Mouse (Mus musculus) heart, adult 9 months (tissue): ENCODE results near the gene Mep1a.
"Not testable (repeated sequence)": the region's sequence is repeated elsewhere in the genome, so short reads cannot be mapped to it uniquely, and the experiment has no call there.

ENCODE experiments used
- DNase-seq, 2 experiments: peaks; one replicate each; pipeline ENCODE4 v3.0.0; 2022; ENCODE audit warnings: low spot score in 2 of 2

Mep1a gene

GRCm38 (mm10) chr17:43502592-43502991, at the start of gene Mep1a:
TSS of gene Mep1a (minus strand) at chr17:43502812.
- no peak for DNase-seq

GRCm38 (mm10) chr17:43551122-43551630, 48.6 kb upstream of the Mep1a start:
- DNase-seq = no peak

DNA sequence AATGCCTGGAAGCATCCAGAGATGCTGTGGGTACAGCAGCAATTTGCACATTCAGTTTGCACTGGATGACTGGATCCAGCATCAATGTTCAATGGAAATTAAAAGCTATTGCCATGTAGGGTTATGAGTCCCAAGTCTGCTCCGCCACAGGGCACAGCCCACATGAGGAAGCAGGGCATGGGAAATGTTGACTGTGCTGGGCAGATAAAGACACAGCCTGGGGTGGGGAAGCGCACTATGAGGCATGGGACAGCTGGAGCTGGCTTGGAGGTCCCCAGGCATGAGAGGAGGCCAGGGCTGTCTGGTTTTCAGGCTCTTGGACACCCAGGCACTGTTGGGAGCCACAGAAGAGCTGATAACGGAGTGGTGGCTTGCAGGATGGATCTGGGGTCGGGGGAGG, 41.4 kb upstream of the Mep1a start:
- DNase-seq = no peak

DNA sequence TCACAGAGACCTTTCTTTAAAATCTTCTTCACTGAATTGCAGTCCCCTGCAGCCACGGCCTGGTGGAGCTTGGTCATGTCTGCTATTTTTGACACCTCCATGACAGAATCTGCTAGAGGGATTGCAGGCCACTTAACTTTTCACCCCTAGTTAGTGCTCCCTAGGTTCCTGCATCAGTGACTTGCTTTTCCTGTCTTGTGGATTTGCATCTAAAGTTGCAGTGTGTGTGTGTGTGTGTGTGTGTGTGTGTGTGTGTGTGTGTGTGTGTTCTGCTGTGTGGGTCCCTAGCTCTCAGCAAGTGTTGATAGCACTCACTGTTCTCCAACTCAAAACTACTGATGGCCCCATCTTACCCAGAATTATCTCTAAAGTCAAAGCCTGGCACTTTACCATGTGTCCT, 40.9 kb upstream of the Mep1a start, which contains the start of gene Ankrd66:
TSS of gene Ankrd66 (minus strand) at position 101 of the 400 bp plus-strand sequence.
- no peak for DNase-seq

- DNase-seq = no peak
Measured at GRCm38 (mm10) chr17:43538767-43539166, 36.2 kb upstream of the Mep1a start.

DNA sequence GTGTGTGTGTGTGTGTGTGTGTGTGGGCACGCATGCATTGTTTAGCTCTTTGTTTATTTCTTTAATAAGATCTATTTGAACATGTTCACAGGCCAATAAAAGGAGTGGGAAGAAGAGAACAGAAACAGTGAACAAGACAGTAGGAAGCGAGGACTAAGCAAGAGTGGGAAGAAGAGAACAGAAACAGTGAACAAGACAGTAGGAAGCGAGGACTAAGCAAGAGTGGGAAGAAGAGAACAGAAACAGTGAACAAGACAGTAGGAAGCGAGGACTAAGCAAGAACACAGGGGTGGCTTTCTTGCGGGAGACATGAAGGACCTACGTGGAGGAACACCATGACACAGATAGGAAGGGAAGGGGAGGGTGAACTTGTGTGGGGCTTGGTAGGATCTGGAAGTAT, 34.2 kb upstream of the Mep1a start:
- not testable (repeated sequence) for DNase-seq

GRCm38 (mm10) chr17:43534362-43535222, 32.0 kb upstream of the Mep1a start:
- peak; percentile 28 to 39 for DNase-seq

DNA sequence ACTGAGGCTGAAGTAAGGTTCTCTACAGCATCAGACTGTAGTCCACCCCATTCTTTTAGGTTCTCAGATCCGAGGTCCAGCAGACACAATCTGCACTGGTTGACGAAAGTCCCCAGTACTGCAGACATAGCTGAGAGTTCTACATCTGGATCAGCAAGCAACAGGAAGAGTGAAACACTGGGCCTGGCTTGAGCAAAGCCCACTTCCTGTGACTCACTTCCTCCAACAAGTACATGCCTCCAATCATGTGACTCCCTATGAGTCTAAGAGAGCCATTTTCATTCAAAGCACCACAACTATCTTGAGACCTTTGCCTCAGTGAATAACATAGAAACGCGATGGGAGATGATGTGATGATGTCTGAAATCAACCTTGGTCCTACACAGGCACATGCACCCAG, 28.6 kb upstream of the Mep1a start:
- no peak for DNase-seq

DNA sequence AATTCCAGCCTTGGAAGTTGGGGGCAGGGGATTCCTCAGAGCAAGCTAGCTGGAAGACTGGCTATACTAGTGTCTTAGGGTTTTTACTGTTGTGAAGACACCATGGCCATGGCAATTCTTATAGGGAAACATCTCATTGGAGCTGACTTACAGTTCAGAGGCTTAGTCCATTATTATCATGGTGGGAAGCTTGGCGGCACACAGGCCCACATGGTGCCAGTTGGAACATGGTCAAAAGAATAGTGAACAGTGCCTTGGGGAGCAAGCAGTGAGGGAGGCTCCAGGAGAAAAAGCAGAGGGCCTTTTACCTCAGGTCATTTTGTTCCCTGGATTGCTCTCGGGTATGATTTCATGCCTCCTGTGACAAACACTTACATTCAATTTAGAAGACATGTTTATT, 27.9 kb upstream of the Mep1a start:
- no peak for DNase-seq

GRCm38 (mm10) chr17:43520166-43520565, 17.6 kb upstream of the Mep1a start:
- no peak for DNase-seq

DNA sequence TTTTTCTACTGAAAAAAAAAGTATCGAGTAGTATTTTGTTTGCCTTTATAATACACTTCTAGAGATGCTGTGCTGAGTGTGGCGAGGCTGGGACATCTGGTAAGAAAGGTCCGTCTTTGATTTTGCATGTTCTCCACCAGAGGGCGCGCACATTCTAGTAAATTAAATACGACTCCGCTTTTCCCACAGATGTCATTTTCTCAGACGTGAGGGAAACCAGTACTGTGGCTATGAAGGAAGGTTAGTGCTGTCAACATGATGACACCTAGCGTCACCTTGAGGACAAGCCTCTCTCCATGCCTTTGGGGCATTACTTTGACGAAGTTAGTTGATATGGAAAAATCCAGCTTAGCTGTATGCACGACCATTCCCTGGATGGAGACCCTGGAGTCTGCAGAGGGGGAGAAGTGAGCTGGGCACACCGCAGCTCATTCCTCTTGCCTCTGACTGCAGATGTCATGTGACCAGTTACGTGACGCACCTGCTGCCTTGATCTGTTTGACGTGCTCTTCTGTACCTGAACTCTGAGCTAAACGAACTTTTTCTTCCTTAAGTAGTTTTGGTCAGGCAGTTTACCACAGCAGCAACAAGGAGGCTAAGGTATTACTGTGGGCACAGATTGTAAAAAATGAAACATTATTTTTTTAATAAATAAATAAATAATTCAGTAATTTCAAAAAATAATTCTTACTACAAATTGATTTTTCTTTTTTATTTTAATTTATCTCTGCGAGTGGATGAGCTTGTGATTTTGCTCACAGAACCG, 16.2 kb upstream of the Mep1a start:
- peak; percentile 9 to 19 for DNase-seq

GRCm38 (mm10) chr17:43510782-43511181, 8.2 kb upstream of the Mep1a start:
- no peak for DNase-seq

GRCm38 (mm10) chr17:43504594-43504934, 2.0 kb upstream of the Mep1a start:
- no peak for DNase-seq

DNA sequence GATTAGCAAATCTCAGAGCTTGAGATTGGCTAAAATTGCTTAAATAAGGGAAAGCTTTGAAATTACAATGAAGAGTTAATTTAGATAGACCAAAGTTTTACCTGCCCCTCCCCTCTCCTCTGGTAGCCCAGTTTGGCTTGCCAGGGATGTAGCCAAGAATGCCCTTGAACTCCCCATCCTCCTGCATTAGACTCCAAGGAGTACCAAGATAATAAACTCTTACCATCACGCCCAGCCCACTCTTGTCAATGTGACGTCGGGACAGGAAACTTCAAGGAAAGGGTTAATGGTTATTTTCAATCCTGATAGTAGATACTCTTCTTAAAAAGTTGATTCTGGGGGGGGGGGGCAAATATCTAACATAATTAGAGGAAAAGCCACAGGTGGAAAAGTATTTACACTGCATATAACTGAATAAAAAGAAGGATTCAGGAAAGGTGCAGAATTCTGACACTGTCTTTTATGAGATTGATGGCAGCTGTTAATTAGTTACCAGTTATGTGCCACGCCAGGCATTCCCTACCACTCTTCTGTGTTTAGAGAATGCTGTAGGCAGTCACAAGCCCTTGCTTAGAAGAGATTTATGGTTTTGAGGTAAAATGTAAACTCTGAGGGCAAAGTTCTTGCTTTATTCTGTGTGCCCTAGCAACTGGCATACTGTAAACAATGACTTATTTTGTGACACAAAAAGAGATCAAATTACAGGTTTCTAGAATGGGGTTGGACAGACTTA, 1.4 kb upstream of the Mep1a start:
- DNase-seq = no peak

DNA sequence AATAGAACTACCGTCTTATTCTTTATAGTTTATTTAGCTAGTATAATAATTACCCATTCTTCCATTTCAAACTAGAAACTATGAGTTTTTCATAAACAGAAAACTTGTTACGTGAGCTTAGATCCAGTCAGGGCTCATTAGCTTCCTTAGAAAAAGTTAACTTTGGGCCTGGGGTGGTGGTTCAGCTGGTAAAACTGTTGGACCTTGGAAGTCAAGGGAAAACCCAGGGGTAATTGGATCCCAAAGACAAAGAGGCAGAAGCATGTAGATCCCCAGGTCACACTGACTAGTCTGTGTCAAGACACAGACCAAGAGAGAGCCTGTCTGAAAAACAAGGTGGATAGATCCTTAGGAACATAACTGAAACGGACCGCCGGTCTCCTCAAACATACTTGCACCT, 981 bp downstream of the Mep1a start:
- DNase-seq = no peak

DNA sequence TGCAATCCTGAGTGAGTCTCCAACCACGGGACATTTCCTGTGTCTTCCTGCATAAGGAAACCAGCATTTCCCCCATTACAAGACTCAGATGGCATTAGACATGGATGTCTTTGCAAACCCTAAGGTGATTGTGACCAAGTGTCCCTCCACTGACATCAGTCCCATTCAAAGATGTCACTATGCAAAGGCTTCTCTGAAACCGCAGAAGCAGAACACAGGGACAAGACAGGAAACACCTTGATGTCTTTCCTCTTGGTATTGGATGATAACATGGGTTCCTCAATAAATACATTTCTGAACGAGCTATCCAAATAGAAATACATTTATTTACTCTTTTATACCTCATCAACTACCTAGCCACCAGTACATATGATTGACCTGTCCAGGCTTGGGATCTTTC, 1.4 kb downstream of the Mep1a start:
- no peak for DNase-seq

- no peak for DNase-seq
Measured at GRCm38 (mm10) chr17:43500513-43500912, 2.1 kb downstream of the Mep1a start.

- no peak for DNase-seq
Measured at GRCm38 (mm10) chr17:43497521-43497920, 5.1 kb downstream of the Mep1a start.

GRCm38 (mm10) chr17:43495502-43495901, 7.1 kb downstream of the Mep1a start:
- DNase-seq = no peak

- DNase-seq = not testable (repeated sequence)
Measured at GRCm38 (mm10) chr17:43490371-43490770, 12.2 kb downstream of the Mep1a start.

DNA sequence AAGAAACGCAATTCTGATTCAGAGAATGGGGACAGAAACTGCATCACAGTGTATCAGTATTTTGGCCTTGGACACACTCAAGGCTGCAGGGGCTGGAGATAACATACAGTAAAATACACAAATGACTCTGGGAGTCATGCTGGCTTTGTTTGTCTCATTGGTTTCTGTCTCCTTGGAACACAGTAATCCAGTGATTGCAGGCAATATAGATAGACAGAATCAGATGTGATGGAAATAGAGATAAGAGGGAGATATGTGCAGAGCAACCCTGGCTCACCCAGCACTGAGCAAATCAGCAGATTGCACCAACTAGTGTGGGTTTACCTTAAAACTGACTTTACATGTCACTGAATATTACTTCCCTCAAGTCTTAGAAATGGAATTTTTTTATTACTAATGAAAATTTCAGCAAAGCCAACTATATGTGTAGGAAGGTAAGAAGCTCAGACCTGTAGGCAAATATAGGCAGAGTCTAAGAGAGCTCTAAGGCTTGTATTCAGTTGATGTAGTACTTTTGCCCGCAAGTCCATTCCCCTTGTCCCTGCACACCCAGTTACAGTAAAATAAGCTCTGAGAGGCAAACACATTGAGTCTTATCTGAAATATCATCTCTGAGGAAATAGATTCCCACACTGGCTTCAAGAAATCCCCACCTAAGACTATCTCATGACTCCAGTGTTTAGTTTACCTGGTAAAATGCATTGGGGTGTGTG, 14.0 kb downstream of the Mep1a start:
- no peak for DNase-seq
